Mouse (Mus musculus) spleen, embryonic (tissue): ENCODE data around the gene Dhx34.

Source experiments
- CTCF ChIA-PET: fragments of 350-600 bp; sonication (Branson Sonifier 250); formaldehyde crosslinking; loops from one replicate; lab custom pipeline; 2022; lab: Charles Lee

Dhx34 gene

DNA sequence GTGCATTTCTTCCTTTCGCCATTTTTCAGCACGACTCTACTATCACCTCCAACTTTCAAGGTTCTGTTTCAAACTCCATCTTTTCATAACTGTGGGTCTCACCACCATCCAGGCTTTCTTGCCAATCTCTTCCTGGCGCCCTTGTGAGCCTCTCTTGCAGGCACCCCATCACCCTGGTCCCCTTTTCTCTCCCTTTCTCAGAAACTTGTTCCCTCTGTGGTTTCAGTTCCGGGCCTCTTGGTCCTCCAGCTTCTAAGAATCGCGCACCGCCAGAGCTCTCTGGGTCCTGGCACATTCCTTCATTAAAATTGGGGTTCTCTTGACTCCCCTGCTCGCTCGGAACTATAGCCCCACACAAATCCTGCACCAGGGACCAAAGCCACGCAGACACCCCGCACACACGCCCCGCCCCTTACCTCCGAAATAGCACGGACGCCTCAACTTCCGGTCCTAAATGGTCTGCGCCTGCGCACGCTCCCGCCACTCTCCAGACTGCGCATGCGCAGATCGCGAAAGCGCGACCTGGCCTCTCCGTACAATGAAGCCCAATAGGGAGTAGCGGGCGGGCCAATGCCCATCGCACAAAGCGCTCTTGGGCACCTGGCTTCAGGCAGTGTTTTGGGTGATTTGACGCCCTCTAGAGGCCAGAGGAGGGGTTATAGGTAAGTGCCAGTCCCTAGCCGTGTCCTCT, at the start of gene Dhx34:
Gene Dhx34 (minus strand): TSS at position 456 of the 691 bp plus-strand sequence.
- CTCF ChIA-PET: interaction anchor here (0.5 to 1.0 kb wide), 3 partner anchors 18 to 261 kb away, joined by 4 read pairs; no protein-coding TSS in a partner anchor

GRCm38 (mm10) chr7:16271139-16271538, 49.3 kb upstream of the Dhx34 start:
- CTCF ChIA-PET: interaction anchor here (2.0 kb wide), 1 partner anchor 9 kb away, joined by 9 read pairs; no protein-coding TSS in a partner anchor

DNA sequence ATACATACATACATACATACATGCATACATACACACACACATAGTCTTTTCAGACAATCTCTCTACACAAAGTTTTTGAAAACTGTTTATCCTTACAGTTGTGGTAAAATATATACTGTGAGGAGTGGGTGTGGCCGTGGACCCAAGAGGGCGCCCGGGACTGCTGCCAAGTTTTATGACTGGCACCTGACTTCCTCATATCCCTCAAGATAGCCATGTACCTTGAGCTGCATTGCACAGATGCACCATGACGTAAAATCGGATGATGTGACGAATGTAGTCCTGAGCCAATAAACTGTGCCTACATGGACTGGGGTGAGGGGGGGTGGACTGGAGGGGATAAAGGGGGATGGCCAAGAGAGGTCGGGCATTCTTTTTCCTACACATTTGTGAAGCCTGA, 44.8 kb upstream of the Dhx34 start:
- CTCF ChIA-PET: interaction anchor here (0.7 kb wide), 1 partner anchor 58 kb away, joined by 3 read pairs; no protein-coding TSS in a partner anchor

GRCm38 (mm10) chr7:16265856-16266255, 44.0 kb upstream of the Dhx34 start:
- CTCF ChIA-PET: interaction anchor here (0.7 kb wide), 1 partner anchor 203 kb away, joined by 3 read pairs; no protein-coding TSS in a partner anchor

DNA sequence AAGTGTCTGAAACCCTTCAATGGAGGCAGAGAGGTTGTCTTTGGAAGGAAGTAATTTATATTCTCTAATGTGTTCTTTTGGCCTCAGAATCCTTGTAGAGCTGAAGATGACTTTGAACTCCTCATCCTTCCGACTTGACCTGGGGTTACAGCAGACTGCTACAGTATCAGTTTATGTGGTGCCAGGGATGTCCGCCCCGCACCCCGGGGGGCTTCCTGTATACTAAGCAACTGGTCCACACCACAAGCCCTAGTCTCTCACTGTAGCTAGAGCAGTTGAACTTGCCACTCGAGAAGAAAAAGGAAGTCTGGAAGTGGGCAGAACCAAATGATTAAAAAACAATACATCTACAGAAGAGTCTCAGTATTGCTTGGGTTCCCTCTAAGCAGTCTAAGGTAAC, 42.0 kb upstream of the Dhx34 start:
- CTCF ChIA-PET: interaction anchor here (0.6 to 1.0 kb wide), 3 partner anchors 32 to 165 kb away, joined by 3 to 5 read pairs (median 3); no protein-coding TSS in a partner anchor

DNA sequence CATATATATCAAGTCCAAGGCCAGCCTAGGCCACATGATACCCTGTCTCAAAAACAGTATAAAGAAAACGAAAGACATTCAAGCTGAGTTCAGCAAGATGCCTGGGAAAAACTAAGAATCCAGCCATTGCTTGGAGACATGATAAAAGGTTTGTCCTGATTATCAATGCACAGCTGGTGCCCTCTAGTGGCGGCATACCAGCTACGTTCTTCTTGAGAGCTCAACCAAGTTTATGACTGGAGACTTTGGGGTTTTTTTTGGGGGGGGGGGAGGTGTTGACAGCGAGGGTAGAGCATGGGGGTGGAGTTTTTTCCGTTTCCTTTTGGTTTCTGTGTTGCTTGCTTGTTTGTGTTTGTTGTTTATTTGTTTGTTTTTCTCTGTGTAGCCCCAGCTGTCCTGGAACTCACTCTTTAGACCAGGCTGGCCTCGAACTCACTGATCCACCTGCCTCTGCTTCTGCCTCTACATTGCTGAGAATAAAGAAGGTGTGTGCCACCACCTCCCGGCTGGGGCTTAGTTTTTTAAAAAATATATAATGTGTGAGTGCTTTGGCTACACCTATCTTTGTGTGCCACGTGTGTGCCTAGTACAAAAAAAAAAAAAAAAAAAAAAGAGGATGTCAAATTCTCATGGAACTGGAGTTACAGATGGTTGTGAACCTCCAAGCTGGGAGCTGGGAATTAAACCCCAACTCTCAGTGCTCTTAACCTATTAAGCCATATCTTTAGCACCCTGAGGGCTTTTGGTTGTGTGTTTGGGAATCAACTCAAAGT, 41.4 kb upstream of the Dhx34 start:
- CTCF ChIA-PET: interaction anchor here (0.5 to 1.6 kb wide), 9 partner anchors 9 to 164 kb away, joined by 3 to 13 read pairs (median 4); no protein-coding TSS in a partner anchor

DNA sequence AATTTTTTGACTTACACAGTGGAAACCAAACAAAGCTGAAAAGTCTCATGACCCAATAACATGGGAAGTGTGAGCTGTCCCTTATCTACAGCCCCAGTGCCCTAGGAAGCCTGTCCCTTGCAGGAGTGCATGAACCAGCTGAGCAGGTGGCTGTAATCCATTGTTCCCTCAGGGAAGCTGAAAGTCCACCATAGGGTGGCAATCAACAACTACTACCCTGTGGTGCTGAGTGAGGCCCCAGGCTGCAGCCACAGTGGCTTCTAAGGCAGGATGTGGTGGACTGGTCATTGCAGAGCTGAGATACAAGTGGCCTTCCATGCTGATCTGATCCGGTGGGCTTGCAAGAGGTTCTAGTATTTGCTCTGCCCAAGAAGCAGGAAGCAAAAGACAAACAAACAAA, 39.3 kb upstream of the Dhx34 start:
- CTCF ChIA-PET: interaction anchor here (0.6 kb wide), 1 partner anchor 50 kb away, joined by 3 read pairs; no protein-coding TSS in a partner anchor

- CTCF ChIA-PET: no interaction called here
Measured at GRCm38 (mm10) chr7:16259110-16259590, 37.3 kb upstream of the Dhx34 start, which contains the start of gene C5ar1. Gene C5ar1 (minus strand): TSS chr7:16259540.

DNA sequence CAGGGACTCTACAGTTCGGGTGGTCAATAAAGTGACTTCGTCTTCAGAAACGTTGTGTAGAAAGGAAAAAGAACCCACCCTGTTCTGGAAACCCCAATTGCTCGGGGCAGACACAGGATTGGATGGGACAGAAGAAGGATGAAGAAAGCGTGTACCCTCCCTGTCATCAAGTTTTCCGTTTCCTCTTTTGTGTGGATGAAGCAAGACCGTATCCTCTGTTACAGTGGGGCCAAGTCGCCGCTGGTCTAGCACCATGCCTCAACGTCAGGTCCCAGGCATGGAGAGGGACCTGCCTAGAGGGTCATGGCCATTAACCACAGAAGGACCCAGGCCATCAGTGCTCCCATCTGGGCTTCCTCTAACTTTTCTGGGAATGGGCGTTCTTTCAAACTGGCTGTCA, 36.0 kb upstream of the Dhx34 start:
- CTCF ChIA-PET: no interaction called here

DNA sequence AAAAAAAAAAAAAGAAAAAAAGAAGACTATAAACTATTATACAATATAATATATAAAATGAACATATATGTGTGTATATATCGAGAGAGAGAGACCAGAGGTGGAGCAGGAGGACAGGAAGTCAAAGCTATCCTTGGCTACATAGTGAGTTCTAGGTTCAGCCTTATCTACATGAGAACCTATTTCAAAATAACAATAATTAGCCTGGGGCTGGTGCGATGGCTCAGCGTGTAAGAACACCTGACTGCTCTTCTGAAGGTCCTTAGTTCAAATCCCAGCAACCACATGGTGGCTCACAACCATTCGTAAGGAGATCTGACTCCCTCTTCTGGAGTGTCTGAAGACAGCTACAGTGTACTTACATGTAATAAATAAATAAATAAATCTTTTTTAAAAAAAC, 34.1 kb upstream of the Dhx34 start:
- CTCF ChIA-PET: interaction anchor here (0.7 kb wide), 1 partner anchor 17 kb away, joined by 4 read pairs; the partner anchor contains the start of gene Inafm1

GRCm38 (mm10) chr7:16254195-16254594, 32.4 kb upstream of the Dhx34 start:
- CTCF ChIA-PET: no interaction called here

DNA sequence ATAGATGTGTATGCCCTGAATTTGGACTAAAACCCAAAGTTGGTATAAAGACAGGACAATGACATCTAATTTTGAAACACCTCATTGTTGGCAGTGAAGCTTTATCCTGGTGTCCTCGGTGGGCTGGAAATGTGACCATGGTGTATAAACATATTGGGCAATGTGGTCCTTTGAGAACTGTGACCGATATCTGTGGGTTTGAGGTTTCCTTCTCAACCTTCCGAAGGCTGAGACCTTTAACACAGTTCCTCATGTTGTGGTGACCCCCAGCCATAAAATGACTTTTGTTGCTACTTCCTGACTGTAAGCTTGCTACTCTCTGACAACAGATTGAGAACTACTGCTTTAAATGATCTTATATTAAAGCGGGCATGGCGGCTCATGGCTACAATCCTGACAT, 28.9 kb upstream of the Dhx34 start:
- CTCF ChIA-PET: no interaction called here

DNA sequence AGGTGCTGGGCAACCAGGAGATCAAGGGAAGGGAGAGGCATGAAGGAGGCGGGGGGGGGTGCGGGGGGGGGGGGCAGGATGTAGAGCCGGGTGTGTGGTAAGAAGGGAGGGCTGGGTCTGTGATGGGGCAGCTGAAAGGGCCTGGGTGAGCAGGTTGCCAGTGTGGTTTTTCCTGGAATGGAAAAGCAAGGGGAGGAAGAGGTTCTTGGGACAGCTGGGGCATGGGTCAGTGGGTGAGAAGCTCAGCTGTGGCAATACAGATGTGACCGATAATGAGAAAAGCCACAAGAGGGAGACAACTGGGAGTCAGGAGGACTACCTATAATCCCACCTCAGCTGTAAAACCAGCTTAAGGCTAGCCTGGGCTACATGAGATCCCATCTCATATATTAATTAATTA, 24.1 kb upstream of the Dhx34 start:
- CTCF ChIA-PET: no interaction called here

DNA sequence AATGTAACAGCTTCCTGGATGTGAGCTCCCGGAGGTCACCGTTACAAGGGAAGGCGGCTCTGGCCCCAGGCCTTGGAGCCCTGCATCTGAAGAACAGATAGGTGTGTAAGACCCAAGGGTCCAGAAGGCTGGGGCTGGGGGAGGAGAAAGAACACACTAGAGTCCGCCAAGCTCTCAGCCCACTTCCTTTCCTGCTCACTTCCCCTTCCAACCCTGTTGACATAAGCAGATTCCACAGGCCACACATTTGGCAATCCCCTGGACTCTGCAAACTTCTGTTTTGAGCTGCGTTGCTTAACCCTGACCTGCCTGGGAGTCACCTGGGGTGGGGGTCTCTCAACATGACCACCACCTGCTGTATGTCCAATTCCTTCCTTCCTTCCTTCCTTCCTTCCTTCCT, 22.2 kb upstream of the Dhx34 start, which contains the start of gene C5ar2:
Gene C5ar2 (minus strand): TSS at position 88 of the 400 bp plus-strand sequence.
- CTCF ChIA-PET: no interaction called here

DNA sequence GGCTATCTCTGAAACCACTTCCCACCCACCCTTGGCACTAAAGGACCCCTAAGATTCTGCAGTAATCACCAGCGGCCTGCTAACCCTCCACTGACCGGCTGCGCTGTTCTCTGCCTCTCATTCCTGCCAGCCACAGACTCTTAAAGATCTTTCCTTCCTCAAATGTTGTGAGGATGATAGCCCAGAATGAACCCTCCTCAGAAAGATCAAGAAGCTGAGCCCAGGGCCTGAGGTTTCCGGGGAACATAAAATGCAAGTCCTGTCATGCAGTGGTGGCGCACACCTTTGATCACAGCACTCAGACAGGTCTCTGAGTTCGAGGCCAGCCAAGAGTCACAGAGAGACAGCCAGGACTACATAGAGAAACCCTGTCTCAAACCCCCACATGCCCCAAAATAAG, 20.4 kb upstream of the Dhx34 start:
- CTCF ChIA-PET: interaction anchor here (0.5 to 1.0 kb wide), 2 partner anchors 13 to 21 kb away, joined by 3 read pairs; no protein-coding TSS in a partner anchor

- CTCF ChIA-PET: interaction anchor here (1.0 kb wide), 1 partner anchor 12 kb away, joined by 3 read pairs; no protein-coding TSS in a partner anchor
Measured at GRCm38 (mm10) chr7:16241787-16242186, 19.9 kb upstream of the Dhx34 start.

- CTCF ChIA-PET: interaction anchor here (1.0 kb wide), 1 partner anchor 12 kb away, joined by 3 read pairs; no protein-coding TSS in a partner anchor
Measured at GRCm38 (mm10) chr7:16240978-16241303, 19.1 kb upstream of the Dhx34 start.

DNA sequence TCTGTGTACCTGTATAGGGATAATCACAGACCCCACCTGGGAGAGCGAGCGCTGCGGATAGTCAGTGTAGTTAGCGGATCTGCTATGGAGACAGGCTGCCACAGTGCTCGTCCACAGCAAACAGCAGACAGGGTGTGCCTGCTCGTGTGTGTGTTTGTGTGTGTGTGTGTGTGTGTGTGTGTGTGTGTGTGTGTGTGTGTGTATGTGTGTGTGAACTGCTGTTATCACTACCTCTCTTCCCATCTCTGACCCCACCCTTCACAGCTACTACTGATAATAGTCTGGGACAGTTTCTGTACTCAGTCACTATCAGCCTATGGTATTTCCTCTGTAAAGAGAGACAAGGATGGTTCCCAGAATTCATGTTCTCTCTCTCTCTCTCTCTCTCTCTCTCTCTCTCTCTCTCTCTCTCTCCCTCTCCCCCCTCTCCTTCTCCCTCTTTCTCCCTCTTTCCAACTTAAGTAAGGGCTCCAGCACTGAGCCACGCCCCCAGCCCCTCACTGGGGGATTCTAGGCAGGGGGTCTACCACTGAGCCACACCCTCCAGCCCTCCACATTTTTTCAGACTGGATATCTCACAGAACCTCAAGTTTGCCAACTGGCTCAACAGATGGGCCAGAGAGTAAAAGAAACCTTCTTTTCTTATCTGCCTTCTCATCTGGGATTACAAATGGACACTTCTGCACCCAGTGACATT, 18.6 kb upstream of the Dhx34 start:
- CTCF ChIA-PET: interaction anchor here (0.6 to 0.8 kb wide), 2 partner anchors 9 to 19 kb away, joined by 4 to 10 read pairs; no protein-coding TSS in a partner anchor

- CTCF ChIA-PET: interaction anchor here (0.8 kb wide), 1 partner anchor 18 kb away, joined by 4 read pairs; no protein-coding TSS in a partner anchor
Measured at GRCm38 (mm10) chr7:16239554-16239997, 17.7 kb upstream of the Dhx34 start.

DNA sequence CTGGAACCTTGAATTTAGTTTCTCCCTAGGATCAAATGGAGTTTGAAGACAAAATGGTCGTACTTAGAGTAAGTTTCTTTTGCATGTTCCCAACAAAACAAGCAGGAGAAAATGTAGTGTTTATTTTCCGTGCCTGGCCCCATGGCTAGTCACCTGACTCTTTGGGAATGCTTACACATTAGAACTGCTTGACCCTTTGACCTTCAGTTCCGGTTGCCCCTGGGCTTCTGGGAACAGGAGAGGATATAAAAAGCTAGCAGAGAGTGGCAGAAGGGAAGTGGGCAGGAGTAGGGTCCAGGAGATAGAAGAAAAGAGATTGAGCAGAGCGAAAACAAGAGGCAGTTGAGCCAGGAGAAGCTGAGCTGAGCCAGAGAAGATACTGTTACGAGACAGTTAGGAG, 8.0 kb upstream of the Dhx34 start:
- CTCF ChIA-PET: interaction anchor here (0.7 to 1.5 kb wide), 3 partner anchors 12 to 736 kb away, joined by 3 to 5 read pairs (median 3); no protein-coding TSS in a partner anchor

- CTCF ChIA-PET: no interaction called here
Measured at GRCm38 (mm10) chr7:16213986-16214385, 7.9 kb downstream of the Dhx34 start.
